Mouse (Mus musculus) retina, embryonic 14.5 days (tissue): ENCODE data around the gene Colgalt1.

Experiments used
- DNase-seq: peaks from one replicate; pipeline ENCODE4 v3.0.0-alpha.2; 2015; ENCODE audit warnings: low spot score

Colgalt1 gene

DNA sequence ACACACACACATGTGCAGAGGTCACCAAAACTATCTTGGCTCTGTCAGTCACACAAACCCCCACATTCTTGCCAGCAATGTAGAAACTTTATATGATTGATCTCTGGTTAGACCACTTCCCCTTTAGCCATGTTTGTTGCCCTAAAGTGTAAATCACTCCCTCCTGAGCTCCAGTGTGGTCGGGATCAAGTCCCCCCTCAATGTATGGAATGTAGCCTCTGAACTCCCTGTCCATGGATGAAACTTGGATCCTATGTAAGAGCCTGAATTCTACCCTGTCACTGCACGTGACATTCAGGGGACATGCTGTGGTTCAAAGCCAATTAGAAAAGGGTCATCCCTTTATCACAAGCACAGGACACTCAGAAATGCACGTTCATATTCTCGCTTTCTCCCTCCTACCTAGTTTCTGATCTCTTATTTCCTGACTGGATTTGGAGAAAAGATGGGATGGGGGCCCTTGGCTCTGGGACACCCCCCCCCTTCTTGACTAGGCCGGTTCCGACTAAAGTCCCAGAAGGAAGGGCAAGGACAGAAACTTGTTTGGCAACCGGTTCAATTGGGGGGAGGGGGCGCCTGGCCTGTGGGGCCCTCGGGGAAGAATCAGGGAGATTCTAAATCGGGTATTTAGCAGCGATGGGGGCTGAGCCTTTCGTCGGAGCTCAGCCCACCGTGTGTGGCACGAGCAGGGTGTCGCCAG, 17.7 kb downstream of the Colgalt1 start:
- DNase-seq: no peak

DNA sequence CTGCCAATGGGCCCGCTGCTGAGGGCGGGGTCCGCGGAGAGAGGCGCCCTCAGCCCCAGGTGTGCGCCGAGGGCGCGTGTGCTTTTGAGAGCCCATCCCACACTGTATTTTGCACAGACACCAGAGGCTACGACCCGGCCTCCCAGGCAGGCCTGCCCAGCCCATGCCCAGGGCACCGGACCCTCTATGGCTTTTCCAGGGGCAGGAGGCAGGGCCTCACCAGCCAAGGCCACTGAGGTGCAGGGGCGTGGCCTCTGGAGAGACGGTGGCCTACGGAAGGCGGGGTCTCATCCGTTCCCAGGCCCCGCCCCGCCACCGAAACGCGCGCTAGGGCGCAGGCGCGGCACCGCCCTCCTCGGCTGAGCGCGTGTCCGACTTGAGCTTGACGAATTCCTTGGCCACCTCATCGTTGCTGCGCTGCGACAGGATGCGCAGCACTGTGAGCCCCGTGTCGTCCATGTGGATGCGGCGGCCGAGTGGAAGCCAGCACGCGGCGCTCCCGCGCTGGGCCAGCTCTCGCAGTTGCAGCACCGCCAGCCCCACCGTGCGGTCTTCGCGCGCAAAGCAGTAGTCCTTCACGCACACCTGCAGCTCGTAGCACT, 18.4 kb downstream of the Colgalt1 start:
- DNase-seq: peak; percentile 92

DNA sequence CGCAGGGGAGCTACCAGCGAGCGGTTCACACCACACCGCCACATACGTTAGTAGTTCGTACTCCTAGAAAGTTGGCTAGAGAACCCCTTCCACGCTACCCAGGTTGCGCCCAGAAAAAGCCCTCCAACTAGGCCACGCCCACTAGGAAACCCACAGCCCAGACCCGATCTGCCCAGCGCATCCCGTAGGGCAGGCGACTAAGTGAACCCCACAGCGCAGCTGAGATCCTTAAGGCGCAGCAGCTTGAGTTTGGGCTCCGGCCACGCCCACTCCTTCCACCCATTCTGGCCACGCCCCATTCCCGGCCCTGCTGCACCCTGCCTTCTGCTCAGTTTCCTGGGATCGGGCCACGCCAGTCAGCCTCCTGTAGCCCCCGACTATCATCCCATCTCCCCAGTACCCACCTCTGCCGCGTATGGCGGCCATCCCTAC, 19.0 kb downstream of the Colgalt1 start:
- peak; percentile 65 for DNase-seq

DNA sequence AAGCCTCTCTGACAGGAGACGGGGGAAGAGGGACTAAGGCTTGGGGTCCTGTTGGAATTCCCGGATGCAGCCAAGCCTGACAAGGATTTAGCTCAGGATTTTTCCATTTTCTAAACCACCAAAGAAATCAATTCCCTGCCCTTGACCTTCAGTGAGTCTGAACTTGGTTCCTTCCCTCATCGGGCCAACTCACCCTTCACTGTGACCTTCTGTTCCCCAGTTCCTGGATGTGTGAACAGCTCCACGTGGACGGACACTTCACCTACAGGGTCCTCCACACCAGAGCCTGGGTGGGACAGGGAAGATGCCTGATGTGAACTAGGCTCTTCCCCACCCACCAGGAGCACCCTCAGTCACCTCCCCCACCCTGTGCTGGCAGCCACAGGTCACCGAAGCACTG, 20.0 kb downstream of the Colgalt1 start:
- no peak for DNase-seq

DNA sequence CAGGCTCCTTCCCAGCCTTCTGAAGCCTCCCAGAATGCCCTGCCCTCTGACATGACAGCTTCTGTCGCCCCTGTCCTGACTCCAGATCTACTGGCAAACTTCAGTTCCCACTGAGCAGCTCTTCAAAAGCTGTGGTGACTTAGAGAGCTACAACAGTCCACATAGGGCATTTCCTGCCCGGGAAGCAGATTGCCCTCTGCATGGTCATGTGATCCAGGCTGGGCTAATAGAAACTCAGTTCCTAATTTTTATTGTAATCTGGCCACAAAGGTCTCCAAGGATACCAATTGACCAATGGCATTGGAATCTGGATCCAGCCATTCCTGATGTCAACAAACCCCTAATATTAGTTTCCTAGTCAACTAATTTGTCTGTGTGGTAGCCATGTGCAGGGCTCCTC, 21.1 kb downstream of the Colgalt1 start:
- no peak for DNase-seq

DNA sequence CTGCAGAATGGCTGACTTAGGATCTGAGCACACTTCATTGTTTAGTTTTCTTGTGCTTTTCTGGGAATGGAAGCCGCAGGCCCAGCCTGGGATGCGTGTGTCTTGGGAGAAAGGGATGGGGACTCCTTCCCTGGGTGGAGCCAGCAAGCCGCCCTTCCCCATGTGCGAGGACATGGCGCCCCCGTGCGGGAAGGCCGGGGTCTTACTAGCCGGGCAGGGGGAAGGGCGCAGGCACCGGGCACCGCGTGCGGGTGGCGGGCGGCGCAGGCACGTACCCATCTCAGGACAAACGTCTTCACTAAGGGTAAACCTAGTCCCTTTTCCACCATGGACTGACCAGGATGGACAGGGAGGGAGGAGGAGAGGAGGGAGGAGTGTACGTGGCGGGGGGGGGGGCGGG, 22.4 kb downstream of the Colgalt1 start:
- no peak for DNase-seq

DNA sequence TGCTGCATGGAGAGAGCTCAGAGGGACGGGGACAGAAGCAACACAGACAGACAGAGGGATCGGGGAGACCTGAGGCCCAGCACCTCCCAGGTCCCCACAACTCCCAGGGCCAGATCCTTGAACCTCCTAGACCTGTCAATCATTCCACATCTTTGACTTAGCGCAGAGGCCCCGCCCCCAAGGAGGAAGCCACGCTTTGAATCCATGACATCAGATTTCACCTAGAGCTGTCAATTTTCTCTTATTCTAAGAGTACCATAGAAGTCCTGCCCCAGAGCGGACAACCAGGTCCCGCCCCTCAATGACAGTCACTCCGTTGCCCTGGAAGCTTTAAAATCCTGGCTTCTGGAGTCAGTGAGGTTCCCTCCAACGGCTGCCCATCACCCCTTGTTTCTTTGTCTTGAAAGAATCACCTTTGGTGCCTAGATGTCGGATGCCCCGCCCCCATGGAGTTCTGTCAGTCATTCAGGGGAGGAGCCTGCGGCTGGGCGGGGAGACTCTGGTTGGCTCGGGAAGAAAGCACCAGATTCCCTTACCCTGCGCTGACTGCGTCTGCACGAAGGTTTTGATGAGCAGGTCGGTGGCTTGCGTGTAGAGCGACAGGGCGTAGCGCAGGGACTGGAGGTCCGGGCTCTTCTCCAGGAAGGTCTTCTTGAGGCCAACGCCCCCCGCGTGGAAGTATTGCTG, 23.3 kb downstream of the Colgalt1 start:
- peak; percentile 73 for DNase-seq

DNA sequence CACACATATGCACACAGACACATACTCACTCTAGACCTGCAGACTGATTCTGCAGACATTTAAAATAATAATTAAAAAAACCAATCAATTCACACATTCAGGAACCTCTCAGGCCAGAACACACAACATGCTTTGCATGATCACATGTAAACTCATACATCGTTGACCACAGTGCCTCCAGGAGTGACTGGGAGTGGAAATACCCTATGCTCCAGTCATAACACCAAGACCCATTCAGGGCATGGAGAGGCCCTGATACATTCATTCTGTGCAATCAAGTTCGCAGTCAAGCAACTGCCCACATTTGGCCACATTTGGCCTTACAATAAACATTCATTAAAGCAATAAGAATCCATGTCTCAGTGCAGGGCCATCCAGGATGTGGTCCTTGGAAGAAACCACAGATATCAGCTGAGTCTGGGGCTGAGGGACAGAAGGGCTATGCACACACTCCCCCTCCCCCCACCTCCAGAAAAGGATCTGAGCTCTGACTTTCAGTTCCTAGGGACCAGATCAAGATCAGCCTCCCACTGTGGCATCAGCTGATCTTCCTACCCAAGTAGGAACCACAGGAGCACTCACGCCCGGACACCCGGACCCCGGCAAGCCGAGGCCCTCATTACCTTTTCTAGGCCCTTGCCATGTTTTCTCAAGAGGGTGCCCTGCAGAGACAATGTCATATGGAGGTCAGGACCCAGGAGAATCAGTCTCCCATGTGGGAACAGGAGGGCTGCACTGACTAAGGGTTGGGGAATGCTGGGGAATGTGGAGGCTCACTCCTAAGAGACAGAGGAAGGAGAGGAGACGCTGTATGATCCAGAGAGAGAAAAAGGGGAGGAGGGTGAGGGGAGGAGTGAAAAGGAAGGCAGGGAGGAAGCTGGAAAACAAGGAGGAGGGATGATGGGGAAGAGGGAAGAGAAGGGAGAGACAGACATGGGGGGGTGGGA, 26.6 kb downstream of the Colgalt1 start:
- DNase-seq: no peak

DNA sequence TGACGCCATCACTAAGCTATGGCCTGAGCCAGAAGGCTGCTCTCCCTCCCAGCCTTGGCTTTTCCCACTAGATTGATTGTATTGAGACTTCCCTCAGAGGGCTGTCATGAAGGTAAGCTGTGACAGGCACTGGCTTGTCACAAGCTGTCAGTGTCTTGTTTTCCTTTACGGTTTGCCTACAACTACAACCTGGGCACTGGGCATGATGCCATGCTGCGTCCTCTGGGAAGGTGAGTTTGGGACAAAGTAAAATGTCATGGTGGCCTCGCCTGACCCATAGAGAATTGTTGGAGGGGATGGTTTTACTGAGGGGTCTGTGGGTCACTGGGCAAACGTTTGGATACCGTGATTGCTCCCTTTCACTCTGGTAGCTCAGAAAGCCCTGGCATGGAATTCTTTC, 27.5 kb downstream of the Colgalt1 start:
- no peak for DNase-seq

DNA sequence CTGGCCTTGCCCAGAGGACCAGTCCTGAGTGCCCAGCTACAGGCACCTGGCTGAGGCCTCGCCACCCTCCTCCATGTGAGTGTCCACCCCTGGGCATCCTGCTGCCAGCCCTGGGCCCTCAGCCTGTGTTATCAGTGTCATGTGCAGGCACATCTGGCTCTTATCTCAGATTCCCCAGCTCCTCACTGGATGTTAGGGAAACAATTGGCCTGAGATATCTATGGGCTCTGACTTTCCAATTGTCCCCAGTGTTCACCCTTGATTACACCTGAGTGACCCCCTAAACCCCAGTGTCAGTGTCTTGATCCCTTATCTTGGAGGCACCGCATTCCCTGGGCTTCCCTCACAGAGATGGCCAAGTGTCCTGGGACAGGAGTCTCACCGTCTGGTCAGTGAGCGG, 28.5 kb downstream of the Colgalt1 start:
- DNase-seq: no peak

DNA sequence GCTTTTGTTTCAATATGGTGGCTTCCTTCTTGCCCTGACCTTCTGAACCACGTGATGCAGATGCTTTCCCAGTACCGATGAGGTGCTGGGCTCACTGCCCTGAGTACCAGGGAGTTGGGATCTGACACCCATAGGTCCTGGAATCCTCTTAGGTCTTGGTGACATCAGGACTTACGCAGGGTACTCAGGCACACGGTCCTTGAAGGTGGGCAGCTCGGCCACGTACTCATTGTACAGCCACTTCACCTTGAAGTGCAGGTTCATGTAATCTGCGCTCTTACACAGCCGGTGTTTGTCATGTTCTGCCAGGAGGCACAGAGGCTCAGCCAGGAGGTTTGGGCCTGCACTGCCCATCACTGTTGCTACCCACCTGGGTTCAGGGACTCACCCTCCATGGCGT, 34.7 kb downstream of the Colgalt1 start:
- no peak for DNase-seq

DNA sequence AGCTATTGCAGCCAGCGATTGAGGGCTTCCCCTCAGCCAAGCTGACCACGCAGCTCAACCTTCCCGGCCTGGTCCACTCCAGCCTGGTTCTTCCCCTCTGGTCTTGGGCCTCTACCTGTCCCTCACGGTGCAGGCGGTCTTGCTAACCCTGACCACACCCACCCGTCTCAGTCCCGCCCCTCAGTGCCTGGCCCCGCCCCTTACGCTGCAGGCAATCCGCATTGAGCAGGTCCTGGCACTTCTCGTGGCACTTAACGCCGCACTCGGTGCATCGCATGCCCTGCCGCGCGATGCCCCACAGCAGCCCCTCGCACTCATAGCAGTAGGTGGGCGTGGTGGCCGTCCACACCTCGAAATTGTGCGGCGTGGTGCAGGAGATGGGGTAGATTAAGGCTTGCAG, 43.8 kb downstream of the Colgalt1 start:
- peak; percentile 44 for DNase-seq

DNA sequence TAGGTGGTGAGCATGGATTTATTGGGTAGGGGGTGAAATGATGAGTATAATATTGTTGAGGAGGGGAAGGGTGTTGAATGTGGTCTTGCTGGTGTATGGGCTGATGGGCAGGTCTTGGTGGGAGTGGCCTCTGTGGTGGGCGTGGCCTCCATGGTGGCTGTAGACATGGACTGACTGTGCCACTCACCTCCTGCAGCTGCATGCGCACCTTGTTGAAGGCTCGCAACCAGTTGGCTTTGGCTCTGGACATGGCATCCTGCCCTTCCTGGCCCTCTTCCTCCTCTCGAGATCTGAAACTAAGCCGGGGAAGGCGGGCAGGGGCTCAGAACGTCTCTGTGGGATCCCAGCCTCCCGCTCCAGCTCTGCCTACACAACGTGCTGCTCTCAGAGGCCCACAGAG, 47.0 kb downstream of the Colgalt1 start:
- no peak for DNase-seq

DNA sequence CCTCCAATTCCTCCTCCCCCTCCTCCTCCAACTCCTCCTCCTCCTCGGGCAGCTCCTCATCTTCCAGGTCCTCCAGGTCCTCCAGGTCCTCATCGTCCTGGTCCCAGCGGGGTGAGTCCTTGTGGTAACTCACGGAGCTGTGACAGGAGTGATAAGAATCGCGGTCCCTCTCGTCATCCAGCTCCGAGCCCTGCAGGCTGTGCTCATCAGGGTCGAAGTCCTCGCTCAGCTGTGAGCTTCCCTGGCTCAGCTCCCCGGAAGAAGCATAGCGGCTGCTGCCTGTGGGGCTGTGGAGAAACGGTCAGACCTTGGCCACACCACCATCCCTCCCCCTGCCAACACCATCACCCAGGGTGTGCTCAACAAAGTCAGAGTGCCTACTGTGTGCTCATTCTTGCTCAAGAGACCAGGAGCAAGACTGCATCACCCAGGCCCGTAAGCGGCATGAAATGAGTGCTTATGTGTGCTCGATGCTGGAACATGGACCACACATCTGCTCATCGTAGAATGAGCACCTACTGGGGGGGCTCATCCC, 47.8 kb downstream of the Colgalt1 start:
- no peak for DNase-seq

DNA sequence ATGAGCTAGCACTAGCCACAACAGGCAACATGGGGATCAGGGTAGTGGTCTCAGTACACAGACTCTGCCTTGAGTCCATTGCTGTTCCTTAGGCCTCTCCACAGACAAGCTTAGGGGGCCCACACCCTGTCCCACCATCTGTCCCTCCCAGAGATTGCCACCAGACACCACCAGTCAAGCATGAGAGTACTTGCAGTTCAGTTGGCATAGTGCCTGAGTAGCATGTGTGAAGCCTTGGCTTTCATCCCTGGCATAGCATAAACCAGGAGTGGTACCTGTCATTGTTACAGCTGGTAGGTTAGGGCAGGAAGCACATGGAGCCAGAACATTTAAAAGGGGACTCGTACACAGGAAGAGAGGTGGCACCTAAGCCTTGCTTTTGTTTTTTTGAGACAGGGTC, 49.0 kb downstream of the Colgalt1 start:
- DNase-seq: no peak

DNA sequence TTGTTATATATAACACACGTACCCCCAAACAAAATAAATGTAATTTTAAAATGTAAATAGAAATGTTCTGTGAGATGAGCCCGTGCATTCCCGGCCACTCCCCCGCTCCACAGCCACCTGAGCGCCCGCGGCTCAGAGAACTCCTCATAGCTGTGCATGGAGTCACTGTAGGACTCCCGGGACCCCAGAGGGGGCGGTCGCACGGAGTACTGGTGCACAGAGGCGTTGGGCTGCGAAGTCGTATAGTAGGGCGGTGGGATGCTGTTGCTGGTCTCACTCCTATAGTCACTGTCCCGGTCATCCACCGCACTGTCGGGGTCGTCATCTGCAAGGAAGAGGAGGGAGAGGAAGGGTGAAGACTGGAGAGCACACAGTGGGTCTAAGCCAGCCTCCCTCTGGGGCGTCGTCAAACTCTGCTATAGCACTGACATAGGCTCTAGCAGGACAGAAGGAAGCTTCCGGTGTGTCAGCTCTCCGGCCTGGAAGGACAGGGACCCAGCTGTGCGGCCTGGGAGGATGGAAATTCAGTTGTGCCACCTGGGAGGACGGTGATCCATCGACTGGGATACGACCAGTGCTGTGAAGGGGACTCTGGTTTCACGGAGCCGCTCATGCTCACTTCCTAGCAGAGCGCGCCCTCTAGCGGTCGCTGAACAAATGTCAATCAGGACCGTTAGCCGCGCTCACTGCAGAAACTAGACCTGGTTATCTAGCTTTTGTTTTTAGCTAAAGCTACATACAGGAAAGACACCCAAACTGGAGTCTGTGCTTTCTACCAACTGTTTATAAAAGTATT, 49.7 kb downstream of the Colgalt1 start:
- peak; percentile 95 for DNase-seq

DNA sequence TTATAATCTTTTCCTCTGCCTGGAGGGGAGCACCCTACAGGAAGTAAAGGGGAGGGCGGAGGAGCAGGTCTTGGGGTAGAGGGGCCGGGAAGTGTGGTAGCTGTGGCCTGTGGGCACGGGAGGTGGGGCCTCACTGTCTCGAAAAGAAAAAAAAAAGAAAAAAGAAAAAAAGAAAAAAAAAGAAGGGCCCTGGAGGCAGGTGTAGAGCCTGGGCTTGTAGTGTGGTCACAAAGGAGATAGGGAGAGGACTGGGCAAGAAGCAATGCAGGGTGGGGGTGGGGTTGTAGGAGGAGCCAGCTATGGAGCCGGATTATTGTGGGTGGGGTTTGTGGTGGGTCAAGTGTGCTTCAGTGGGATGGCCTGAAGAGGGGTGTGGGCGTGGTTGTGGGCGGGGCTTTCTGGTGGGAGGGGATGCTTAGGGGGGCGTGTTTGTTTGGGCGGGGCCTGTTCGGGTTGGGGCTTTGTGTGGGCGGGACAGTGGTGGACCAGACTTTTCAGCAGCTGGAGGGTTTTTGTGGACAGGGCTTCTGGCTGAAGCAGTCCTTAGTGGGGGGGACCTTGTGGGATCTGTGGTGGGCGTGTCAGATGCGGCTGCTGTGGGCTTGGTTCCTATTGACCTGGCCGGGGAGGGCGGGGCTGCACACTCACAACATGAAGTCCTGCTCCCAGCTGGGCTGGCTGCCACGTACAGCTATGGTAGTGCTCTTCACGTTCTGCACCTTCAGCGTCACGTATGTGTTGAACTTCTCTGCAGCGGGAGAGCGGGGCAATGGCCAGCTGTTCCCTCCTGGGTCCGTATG, 54.7 kb downstream of the Colgalt1 start:
- peak; percentile 88 for DNase-seq

DNA sequence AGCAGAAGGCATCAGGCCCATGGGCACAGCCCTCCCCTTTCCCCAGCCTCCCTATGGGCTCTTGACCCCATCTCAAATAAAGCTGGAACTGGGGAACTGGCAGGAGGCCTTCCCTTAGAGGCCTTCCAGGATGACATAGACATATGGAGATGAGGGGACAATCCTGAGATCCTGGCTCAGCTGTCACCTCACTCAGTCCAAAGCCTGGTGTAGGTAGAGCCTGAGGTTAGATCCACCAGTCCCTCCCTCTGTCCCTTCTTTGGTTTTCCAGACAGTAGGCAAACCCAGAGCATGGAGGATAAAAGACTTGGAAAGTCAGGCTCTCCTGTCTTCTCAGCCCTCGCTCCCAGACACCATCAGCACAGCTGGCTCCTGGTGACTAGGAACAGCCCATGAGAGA, 56.1 kb downstream of the Colgalt1 start:
- DNase-seq: no peak

DNA sequence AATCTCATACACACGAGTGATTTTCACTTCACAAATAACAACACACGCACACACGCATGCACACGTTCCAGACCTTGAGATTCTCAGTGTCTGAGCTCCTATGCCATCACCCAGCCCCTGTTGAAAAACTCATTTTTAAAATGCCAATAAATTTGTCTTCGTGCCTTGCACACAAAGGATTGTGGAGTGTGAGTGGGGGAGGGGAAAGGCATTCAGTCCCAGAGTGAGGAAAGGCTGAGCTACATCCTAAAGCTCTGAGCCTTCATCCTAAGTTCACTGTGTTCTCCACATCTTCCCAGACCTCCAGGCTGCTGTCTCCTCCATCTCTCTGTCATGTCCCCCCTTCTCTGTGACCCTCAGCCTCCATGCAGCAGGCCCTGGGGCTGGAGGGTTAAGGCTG, 56.5 kb downstream of the Colgalt1 start:
- no peak for DNase-seq

DNA sequence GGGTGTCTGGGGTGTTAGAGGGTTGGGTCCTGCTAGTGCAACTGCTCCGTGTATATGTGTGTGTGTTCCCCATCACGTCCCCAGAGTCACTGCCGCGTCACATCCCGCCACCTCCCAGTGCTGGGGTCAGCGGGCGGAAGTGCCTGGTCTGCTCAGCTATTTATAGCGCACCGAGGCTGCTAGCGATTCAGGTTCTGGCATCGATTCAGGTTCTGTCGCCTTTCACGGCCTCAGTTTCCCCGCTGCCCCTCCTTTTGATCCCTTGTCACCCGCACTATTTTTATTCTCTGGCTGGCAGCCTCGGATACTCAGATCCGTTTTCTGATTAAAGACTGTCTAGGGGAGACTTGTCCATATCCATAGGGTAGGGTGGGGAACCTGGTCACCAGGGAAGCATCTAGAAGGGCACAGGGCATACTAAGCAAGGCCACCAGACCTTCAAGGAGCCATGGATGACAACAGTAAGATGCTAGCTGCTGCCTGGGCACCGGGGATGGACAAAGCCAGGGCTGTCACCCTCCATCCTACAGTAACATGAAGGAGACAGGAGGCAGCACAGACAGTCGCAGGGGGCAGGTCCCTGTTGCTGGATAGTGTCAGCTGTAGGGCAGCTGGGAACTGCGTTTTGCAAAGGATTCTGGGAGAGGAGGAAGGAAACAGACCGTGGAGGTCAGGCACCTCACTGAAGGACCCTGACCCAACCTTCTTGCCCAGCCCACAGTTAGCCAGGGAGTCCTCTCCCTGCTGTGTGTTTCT, 57.6 kb downstream of the Colgalt1 start:
- DNase-seq: no peak
